Mouse (Mus musculus): ENCODE data around the gene Gria1.

- TF ChIP-seq POLR2A (IDR thresholded peaks at IDR 0.05; ENCODE audit: insufficient read depth, low read depth, low read length) (no peak), EP300 (IDR thresholded peaks at IDR 0.05; ENCODE audit: insufficient read depth, low read depth, low read length) (no peak), CTCF (IDR thresholded peaks at IDR 0.05) (no peak)
These were observed 163.0 kb downstream of the Gria1 start for GRCm38 (mm10) chr11:57174165-57174564.
